Mouse (Mus musculus) naive thymus-derived CD4-positive, alpha-beta T cell, adult 5 months (primary cell): ENCODE measurements around the gene Kcnj1. TPM values are rescaled to one million over a fixed set of nuclear protein-coding genes. Genes with fewer than 3 reads are reported as not detected.

Experiments used
- polyA plus RNA-seq: library from polyadenylated mRNA; unstranded; fragments of 100-300 nt; shearing (Covaris generic); gene quantifications from one replicate; pipeline ENCODE4 v1.2.1, GENCODE M21; 2017

Gene Kcnj1
- not detected for polyA plus RNA-seq

GRCm38 (mm10) chr9:32372202-32372601 is at the start of gene Kcnj1:
Gene Kcnj1 (plus strand): TSS chr9:32372493.

GRCm38 (mm10) chr9:32344051-32344450 is 28.2 kb upstream of the Kcnj1 start, which contains the start of gene Kcnj5:
Gene Kcnj5 (minus strand): TSS chr9:32344350.

Other genes starting within 250 kb of the Kcnj1 start
- gene Kcnj5, start 28.1 kb upstream of the Kcnj1 start, polyA plus RNA-seq: not detected
- gene Fli1, start 170.4 kb downstream of the Kcnj1 start, polyA plus RNA-seq: 106 TPM